In the genomic region with DNA sequence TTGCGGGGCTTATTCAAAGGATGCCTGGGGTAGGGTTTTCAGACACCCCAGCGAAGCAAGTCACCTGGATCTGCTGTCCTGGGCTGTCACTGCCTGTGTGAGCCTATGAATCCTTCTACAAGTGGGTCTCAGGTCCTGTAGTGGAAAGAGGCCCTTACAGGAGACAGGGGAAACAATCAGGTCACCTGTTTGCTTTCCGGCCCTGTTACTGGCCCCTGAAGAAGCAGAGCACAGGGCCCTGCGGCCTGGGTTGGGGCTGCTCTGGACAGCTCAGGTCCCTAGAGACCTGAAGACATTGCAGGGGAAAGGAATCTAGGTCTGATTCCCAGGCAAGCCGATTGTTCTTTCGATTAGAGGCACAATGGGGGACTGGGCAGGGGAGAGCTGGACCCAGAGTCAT, we compare ENCODE assay signal across 11 mouse cellular contexts. TPM values are rescaled to one million over a fixed set of nuclear protein-coding genes. Genes with fewer than 3 reads are reported as not detected.
DNase-seq lines count a peak whose midpoint lies in the region; ATAC-seq and TF ChIP-seq lines count a peak whose summit lies in the region.
"Had no signal": no experiment of that assay in that cellular context is flagged by ENCODE, and none has a peak within 500 bp of the region (broad histone marks: within the 10 kb centered on the region; RNA-seq: fewer than 3 reads in every experiment).

No protein-coding gene starts in this region.

- no peak for TF ChIP-seq POLR2A in ES-Bruce4 (IDR thresholded peaks at IDR 0.05; ENCODE audit: insufficient read depth, low read length)

- peaks cover 12% of the 10 kb centered on the region for H3K4me1 ChIP-seq in ES-Bruce4 (ENCODE audit: control insufficient read depth, insufficient read depth, low read length)
- H3K4me1 ChIP-seq in midbrain, embryonic 11.5 days (ENCODE audit: control insufficient read depth, insufficient read depth, low read length): peaks cover 15% of the 10 kb centered on the region

- peak; percentile 27; the same call in 1 of the 2 replicates for ATAC-seq in midbrain, embryonic 11.5 days (ENCODE audit: low FRiP score)
- no peak for ATAC-seq in erythroid progenitor cell, adult 5-6 weeks (replicated peaks; ENCODE audit: low FRiP score, poor library complexity, severe bottlenecking)

- 23% methylated on average over 6 of the region's 6 CpGs for WGBS in midbrain, embryonic 11.5 days

- TF ChIP-seq CTCF in ES-Bruce4 (IDR thresholded peaks at IDR 0.05; ENCODE audit: low read depth, low read length): no peak

- no peak for TF ChIP-seq EP300 in ES-Bruce4 (IDR thresholded peaks at IDR 0.05; ENCODE audit: insufficient read depth, low read depth, low read length)

- no peaks in the 10 kb centered on the region for H3K36me3 ChIP-seq in ES-Bruce4 (ENCODE audit: control insufficient read depth, insufficient read depth, low read length, poor library complexity, severe bottlenecking)
- no peaks in the 10 kb centered on the region for H3K36me3 ChIP-seq in midbrain, embryonic 11.5 days (ENCODE audit: control insufficient read depth, insufficient read depth, low read length)
- H3K36me3 ChIP-seq: liver, embryonic 15.5 days had no signal

- H3K27ac ChIP-seq in ES-Bruce4 (ENCODE audit: insufficient read depth, low read length): peak overlapping the region; percentile 42
- H3K27ac ChIP-seq in midbrain, embryonic 11.5 days (ENCODE audit: low read depth, low read length): no peak overlapping the region
- H3K27ac ChIP-seq: liver, embryonic 15.5 days had no signal

- intact Hi-C loops in heart, postnatal 10 days (cut with DNase I): no loop called here

- no peaks in the 10 kb centered on the region for H3K27me3 ChIP-seq in ES-Bruce4 (ENCODE audit: control insufficient read depth, insufficient read depth, low read length, poor library complexity, severe bottlenecking)
- H3K27me3 ChIP-seq in midbrain, embryonic 11.5 days (ENCODE audit: control insufficient read depth, insufficient read depth, low read length): peaks cover 15% of the 10 kb centered on the region

- no peaks in the 10 kb centered on the region for H3K9me3 ChIP-seq in ES-Bruce4 (replicated peaks; ENCODE audit: control insufficient read depth, insufficient read depth, low read length, poor library complexity, severe bottlenecking)
- H3K9me3 ChIP-seq in midbrain, embryonic 11.5 days (ENCODE audit: control insufficient read depth, low read length): no peaks in the 10 kb centered on the region
- H3K9me3 ChIP-seq: liver, embryonic 15.5 days had no signal

- no peak overlapping the region for H3K9ac ChIP-seq in ES-Bruce4 (ENCODE audit: low read depth, poor library complexity, severe bottlenecking)
- H3K9ac ChIP-seq in midbrain, embryonic 11.5 days (ENCODE audit: low read length): no peak overlapping the region
- H3K9ac ChIP-seq: liver, embryonic 15.5 days had no signal

- H3K4me3 ChIP-seq in ES-Bruce4 (ENCODE audit: low read depth, low read length): 0 out of 2 replicates have a peak overlapping the region, but pooled peaks have one; percentile 1
- no peak overlapping the region for H3K4me3 ChIP-seq in midbrain, embryonic 11.5 days (ENCODE audit: low read depth, low read length)

- DNase-seq in embryo, embryonic 11 days: peak; percentile 14
- DNase-seq in embryo, embryonic 10 days (ENCODE audit: low spot score): no peak
- DNase-seq in heart, postnatal 10 days: peak; percentile 39 to 52
- no peak for DNase-seq in midbrain, embryonic 11.5 days (ENCODE audit: low spot score, missing footprints)
- DNase-seq in cerebellum, postnatal 25 days: no peak
- no peak for DNase-seq in kidney, postnatal 25 days
- DNase-seq: cerebellum, postnatal 14 days; thymus, postnatal 36 days had no signal

- H3K4me2 ChIP-seq in midbrain, embryonic 11.5 days: no peak overlapping the region

RNA-seq across cellular contexts. Expression of gene Fblim1, which starts 5.5 kb away (rescaled TPM):
- 73.8 and 76.6 TPM in 2 replicates for polyA plus RNA-seq in ES-Bruce4 (2011; ENCODE audit: insufficient read depth, insufficient read length, low read depth, missing spikeins)
- 100 to 1,000 TPM; 241 to 248 TPM for total RNA-seq in heart, postnatal 10 days (2021)
- polyA plus RNA-seq in midbrain, embryonic 11.5 days (2014; fragmentation: Nextera tagmentation; extraction: Ambion mirVana): 20.0 and 21.2 TPM in 2 replicates
- total RNA-seq in erythroid progenitor cell, adult 5-6 weeks (2015; ENCODE audit: low replicate concordance): 0.72 and 2.9 TPM in 2 replicates
- total RNA-seq in erythroid progenitor cell, adult 5-6 weeks (2017; ENCODE audit: low replicate concordance): 0.77 TPM in 1 of 2 replicates, not detected in the other

RNA-seq across cellular contexts. Expression of gene Tmem82, which starts 18.1 kb away (rescaled TPM):
- polyA plus RNA-seq in ES-Bruce4 (2011; ENCODE audit: insufficient read depth, insufficient read length, low read depth, missing spikeins): 3.4 and 4.5 TPM in 2 replicates
- total RNA-seq in heart, postnatal 10 days (2021): 10 to 100 TPM; 11.2 to 15.6 TPM
- 0.48 and 0.59 TPM in 2 replicates for polyA plus RNA-seq in midbrain, embryonic 11.5 days (2014; fragmentation: Nextera tagmentation; extraction: Ambion mirVana)
- not detected in 2 replicates for total RNA-seq in erythroid progenitor cell, adult 5-6 weeks (2015; ENCODE audit: low replicate concordance)
- total RNA-seq in erythroid progenitor cell, adult 5-6 weeks (2017; ENCODE audit: low replicate concordance): not detected in 2 replicates

RNA-seq across cellular contexts. Expression of gene Slc25a34, which starts 23.3 kb away (rescaled TPM):
- polyA plus RNA-seq in ES-Bruce4 (2011; ENCODE audit: insufficient read depth, insufficient read length, low read depth, missing spikeins): 0.82 and 1.8 TPM in 2 replicates
- 10 to 100 TPM; 81.1 to 84.5 TPM for total RNA-seq in heart, postnatal 10 days (2021)
- polyA plus RNA-seq in midbrain, embryonic 11.5 days (2014; fragmentation: Nextera tagmentation; extraction: Ambion mirVana): not detected in 2 replicates
- total RNA-seq in erythroid progenitor cell, adult 5-6 weeks (2015; ENCODE audit: low replicate concordance): not detected in 2 replicates
- not detected in 2 replicates for total RNA-seq in erythroid progenitor cell, adult 5-6 weeks (2017; ENCODE audit: low replicate concordance)

Comparison
In these comparisons a context has a peak if more than half of its experiments do, and no peak if none do; other contexts are left out.
1. DNase-seq: peak in embryo, embryonic 11 days (single experiment) and heart, postnatal 10 days (2 of 2); none in embryo, embryonic 10 days (single experiment), midbrain, embryonic 11.5 days (single experiment), cerebellum, postnatal 25 days (0 of 2) and kidney, postnatal 25 days (0 of 2).
2. RNA of gene Fblim1, which starts 5.5 kb away (total RNA-seq): 241 to 248 TPM in heart, postnatal 10 days; 0.72 to 2.9 TPM in erythroid progenitor cell, adult 5-6 weeks; every median in the first group is over 10 times any median in the second.
3. RNA of gene Tmem82, which starts 18.1 kb away (total RNA-seq): 11.2 to 15.6 TPM in heart, postnatal 10 days; not detected in erythroid progenitor cell, adult 5-6 weeks; every median in the first group is over 10 times any median in the second.
4. RNA of gene Slc25a34, which starts 23.3 kb away (total RNA-seq): 81.1 to 84.5 TPM in heart, postnatal 10 days; not detected in erythroid progenitor cell, adult 5-6 weeks; every median in the first group is over 10 times any median in the second.